Mouse (Mus musculus): Measurements from ENCODE around the gene Enox1. TPM values are rescaled to one million over a fixed set of nuclear protein-coding genes. Genes with fewer than 3 reads are reported as not detected.

Gene Enox1
- polyA plus RNA-seq, 1 experiment from 2014 or later = 0.40 TPM

- H3K4me1 ChIP-seq (replicated peaks) = no peaks in the 10 kb centered on the region
- H3K4me3 ChIP-seq (replicated peaks) = no peak overlapping the region
- no peak overlapping the region for H3K27ac ChIP-seq
- DNase-seq = no peak
- H3K9me3 ChIP-seq (replicated peaks) = no peaks in the 10 kb centered on the region
- ATAC-seq (ENCODE audit: low read depth) = no peak
- H3K9ac ChIP-seq = no peak overlapping the region
- no peaks in the 10 kb centered on the region for H3K36me3 ChIP-seq
- no peaks in the 10 kb centered on the region for H3K27me3 ChIP-seq
- H3K4me2 ChIP-seq = no peak overlapping the region
- WGBS (ENCODE audit: insufficient replicate concordance) = 24% methylated on average over 2 of the region's 2 CpGs
Measured at GRCm38 (mm10) chr14:77416358-77416757, 259.8 kb downstream of the Enox1 start.

GRCm38 (mm10) chr14:77421031-77421430 lies 264.5 kb downstream of the Enox1 start:
- H3K4me1 ChIP-seq (replicated peaks) = no peaks in the 10 kb centered on the region
- DNase-seq (no peak), ATAC-seq (ENCODE audit: low read depth) (no peak)
- H3K4me3 ChIP-seq (replicated peaks) = no peak overlapping the region
- H3K9ac ChIP-seq = no peak overlapping the region
- H3K36me3 ChIP-seq = no peaks in the 10 kb centered on the region
- H3K9me3 ChIP-seq (replicated peaks) = no peaks in the 10 kb centered on the region
- WGBS (ENCODE audit: insufficient replicate concordance) = 65% methylated on average over 6 of the region's 6 CpGs
- H3K27ac ChIP-seq = no peak overlapping the region
- H3K4me2 ChIP-seq = no peak overlapping the region
- H3K27me3 ChIP-seq = no peaks in the 10 kb centered on the region

- Histone ChIP-seq H3K36me3 (no peaks in the 10 kb centered on the region), H3K27ac (no peak overlapping the region), H3K27me3 (no peaks in the 10 kb centered on the region), H3K4me2 (no peak overlapping the region), H3K9ac (no peak overlapping the region), H3K9me3 (replicated peaks) (no peaks in the 10 kb centered on the region), H3K4me3 (replicated peaks) (no peak overlapping the region), H3K4me1 (replicated peaks) (no peaks in the 10 kb centered on the region)
- DNase-seq (no peak), ATAC-seq (ENCODE audit: low read depth) (no peak)
- 53% methylated on average over 9 of the region's 9 CpGs for WGBS (ENCODE audit: insufficient replicate concordance)
Measured at GRCm38 (mm10) chr14:77423194-77423593, 266.6 kb downstream of the Enox1 start.

- Histone ChIP-seq H3K4me2 (no peak overlapping the region), H3K9me3 (replicated peaks) (no peaks in the 10 kb centered on the region), H3K36me3 (no peaks in the 10 kb centered on the region), H3K27me3 (no peaks in the 10 kb centered on the region), H3K27ac (no peak overlapping the region), H3K4me1 (replicated peaks) (no peaks in the 10 kb centered on the region), H3K4me3 (replicated peaks) (no peak overlapping the region), H3K9ac (no peak overlapping the region)
- WGBS (ENCODE audit: insufficient replicate concordance) = 66% methylated on average over 5 of the region's 5 CpGs
- ATAC-seq (ENCODE audit: low read depth) = no peak
- DNase-seq = no peak
Measured at GRCm38 (mm10) chr14:77439426-77439825, 282.9 kb downstream of the Enox1 start.

GRCm38 (mm10) chr14:77440805-77441204 lies 284.2 kb downstream of the Enox1 start:
- Histone ChIP-seq H3K9ac (no peak overlapping the region), H3K9me3 (replicated peaks) (no peaks in the 10 kb centered on the region), H3K27ac (no peak overlapping the region), H3K4me2 (no peak overlapping the region), H3K4me3 (replicated peaks) (no peak overlapping the region), H3K27me3 (no peaks in the 10 kb centered on the region), H3K4me1 (replicated peaks) (no peaks in the 10 kb centered on the region), H3K36me3 (no peaks in the 10 kb centered on the region)
- WGBS (ENCODE audit: insufficient replicate concordance) = 76% methylated on average over 7 of the region's 7 CpGs
- ATAC-seq (ENCODE audit: low read depth) (no peak), DNase-seq (no peak)

- no peaks in the 10 kb centered on the region for H3K36me3 ChIP-seq
- H3K9ac ChIP-seq = no peak overlapping the region
- H3K27ac ChIP-seq = no peak overlapping the region
- H3K27me3 ChIP-seq = no peaks in the 10 kb centered on the region
- DNase-seq = no peak
- no peak overlapping the region for H3K4me2 ChIP-seq
- H3K4me3 ChIP-seq (replicated peaks) = no peak overlapping the region
- ATAC-seq (ENCODE audit: low read depth) = no peak
- WGBS (ENCODE audit: insufficient replicate concordance) = 73% methylated on average over 6 of the region's 6 CpGs
- H3K9me3 ChIP-seq (replicated peaks) = no peaks in the 10 kb centered on the region
- H3K4me1 ChIP-seq (replicated peaks) = no peaks in the 10 kb centered on the region
Measured at GRCm38 (mm10) chr14:77441541-77441940, 285.0 kb downstream of the Enox1 start.

- Histone ChIP-seq H3K9me3 (replicated peaks) (no peaks in the 10 kb centered on the region), H3K4me3 (replicated peaks) (no peak overlapping the region), H3K4me1 (replicated peaks) (no peaks in the 10 kb centered on the region), H3K36me3 (no peaks in the 10 kb centered on the region), H3K27ac (no peak overlapping the region), H3K4me2 (no peak overlapping the region), H3K27me3 (no peaks in the 10 kb centered on the region), H3K9ac (no peak overlapping the region)
- ATAC-seq (ENCODE audit: low read depth) (no peak), DNase-seq (no peak)
- WGBS (ENCODE audit: insufficient replicate concordance) = 39% methylated on average over 4 of the region's 4 CpGs
Measured at GRCm38 (mm10) chr14:77448001-77448400, 291.4 kb downstream of the Enox1 start.

GRCm38 (mm10) chr14:77451916-77452315 lies 295.4 kb downstream of the Enox1 start:
- no peak for ATAC-seq (ENCODE audit: low read depth)
- 66% methylated on average over 4 of the region's 4 CpGs for WGBS (ENCODE audit: insufficient replicate concordance)

GRCm38 (mm10) chr14:77456066-77456465 lies 299.5 kb downstream of the Enox1 start:
- Histone ChIP-seq H3K4me1 (replicated peaks) (no peaks in the 10 kb centered on the region), H3K9ac (no peak overlapping the region), H3K9me3 (replicated peaks) (no peaks in the 10 kb centered on the region), H3K4me3 (replicated peaks) (no peak overlapping the region), H3K36me3 (no peaks in the 10 kb centered on the region), H3K4me2 (no peak overlapping the region), H3K27me3 (no peaks in the 10 kb centered on the region), H3K27ac (no peak overlapping the region)
- ATAC-seq (ENCODE audit: low read depth) (no peak), DNase-seq (no peak)
- WGBS (ENCODE audit: insufficient replicate concordance) = 53% methylated on average over 3 of the region's 3 CpGs

More at GRCm38 (mm10) chr14:77451916-77452315, 295.4 kb downstream of the Enox1 start:
- H3K4me2 ChIP-seq = no peak overlapping the region
- H3K9ac ChIP-seq = no peak overlapping the region
- no peaks in the 10 kb centered on the region for H3K27me3 ChIP-seq
- H3K27ac ChIP-seq = no peak overlapping the region
- no peaks in the 10 kb centered on the region for H3K9me3 ChIP-seq (replicated peaks)
- DNase-seq = no peak
- no peaks in the 10 kb centered on the region for H3K4me1 ChIP-seq (replicated peaks)
- H3K36me3 ChIP-seq = no peaks in the 10 kb centered on the region
- no peak overlapping the region for H3K4me3 ChIP-seq (replicated peaks)

- no peaks in the 10 kb centered on the region for H3K36me3 ChIP-seq
- H3K9me3 ChIP-seq (replicated peaks) = no peaks in the 10 kb centered on the region
- no peak overlapping the region for H3K4me2 ChIP-seq
- H3K4me1 ChIP-seq (replicated peaks) = no peaks in the 10 kb centered on the region
- DNase-seq (no peak), ATAC-seq (ENCODE audit: low read depth) (no peak)
- WGBS (ENCODE audit: insufficient replicate concordance) = 63% methylated on average over 7 of the region's 7 CpGs
- H3K27ac ChIP-seq = no peak overlapping the region
- no peaks in the 10 kb centered on the region for H3K27me3 ChIP-seq
- no peak overlapping the region for H3K4me3 ChIP-seq (replicated peaks)
- no peak overlapping the region for H3K9ac ChIP-seq
Measured at GRCm38 (mm10) chr14:77456876-77457275, 300.3 kb downstream of the Enox1 start.

- 35% methylated on average over 9 of the region's 9 CpGs for WGBS (ENCODE audit: insufficient replicate concordance)
- Histone ChIP-seq H3K4me2 (no peak overlapping the region), H3K4me3 (replicated peaks) (no peak overlapping the region), H3K36me3 (no peaks in the 10 kb centered on the region), H3K9ac (no peak overlapping the region), H3K4me1 (replicated peaks) (no peaks in the 10 kb centered on the region), H3K27me3 (no peaks in the 10 kb centered on the region), H3K9me3 (replicated peaks) (no peaks in the 10 kb centered on the region), H3K27ac (no peak overlapping the region)
- ATAC-seq (ENCODE audit: low read depth) (no peak), DNase-seq (no peak)
Measured at GRCm38 (mm10) chr14:77458217-77458616, 301.7 kb downstream of the Enox1 start.

- H3K36me3 ChIP-seq = no peaks in the 10 kb centered on the region
- DNase-seq (no peak), ATAC-seq (ENCODE audit: low read depth) (no peak)
- no peaks in the 10 kb centered on the region for H3K4me1 ChIP-seq (replicated peaks)
- no peaks in the 10 kb centered on the region for H3K9me3 ChIP-seq (replicated peaks)
- H3K27ac ChIP-seq = no peak overlapping the region
- H3K27me3 ChIP-seq = no peaks in the 10 kb centered on the region
- WGBS (ENCODE audit: insufficient replicate concordance) = 35% methylated on average over 4 of the region's 4 CpGs
- H3K4me2 ChIP-seq = no peak overlapping the region
- no peak overlapping the region for H3K4me3 ChIP-seq (replicated peaks)
- H3K9ac ChIP-seq = no peak overlapping the region
Measured at GRCm38 (mm10) chr14:77463919-77464318, 307.4 kb downstream of the Enox1 start.
